Mouse (Mus musculus) liver, postnatal 0 days (tissue): Measurements from ENCODE around the gene Rsu1. TPM values are rescaled to one million over a fixed set of nuclear protein-coding genes. Genes with fewer than 3 reads are reported as not detected.

Source experiments
- ATAC-seq: fragments of 200-750 bp; cut with Nextera tagmentation; 2 replicates; pipeline ENCODE4 v1.8.0; 2017; ENCODE audit warnings: mild to moderate bottlenecking, moderate library complexity
- DNase-seq: peaks from one replicate; pipeline ENCODE4 v3.0.0-alpha.2; 2016
- H3K27ac ChIP-seq: fragments of 300-500 bp; sonication (generic); 2 replicates; pipeline ENCODE4 v1.5.1; 2014; ENCODE audit warnings: antibody characterized with exemption, moderate library complexity, mild to moderate bottlenecking, low read depth
- H3K27me3 ChIP-seq: fragments of 300-500 bp; sonication (generic); 2 replicates; pipeline ENCODE4 v1.6.1; 2014; ENCODE audit warnings: low read length, control low read depth, mixed read lengths; ENCODE audit not compliant: insufficient read depth
- H3K36me3 ChIP-seq: fragments of 300-500 bp; sonication (generic); replicated peaks from 2 replicates; pipeline ENCODE4 v1.6.1; 2014; ENCODE audit warnings: mild to moderate bottlenecking, control low read depth, low read length, moderate library complexity, mixed read lengths; ENCODE audit not compliant: insufficient read depth
- H3K4me1 ChIP-seq: fragments of 300-500 bp; sonication (generic); 2 replicates; pipeline ENCODE4 v1.6.1; 2014; ENCODE audit warnings: antibody characterized with exemption, mild to moderate bottlenecking, control low read depth; ENCODE audit not compliant: insufficient read depth
- H3K4me2 ChIP-seq: fragments of 300-500 bp; sonication (generic); 2 replicates; pipeline ENCODE4 v1.6.1; 2014; ENCODE audit warnings: low read depth, mild to moderate bottlenecking, low read length, moderate library complexity, mixed read lengths
- H3K4me3 ChIP-seq: fragments of 300-500 bp; sonication (generic); 2 replicates; pipeline ENCODE4 v1.5.1; 2014; ENCODE audit warnings: low read depth, low read length
- H3K9ac ChIP-seq: fragments of 300-500 bp; sonication (generic); replicated peaks from 2 replicates; pipeline ENCODE4 v1.6.1; 2014; ENCODE audit warnings: mild to moderate bottlenecking, moderate library complexity
- H3K9me3 ChIP-seq: fragments of 300-500 bp; sonication (generic); 2 replicates; pipeline ENCODE4 v1.6.1; 2016; ENCODE audit warnings: mild to moderate bottlenecking, control low read depth, low read length, mixed read lengths
- CTCF ChIP-seq: sonication (generic); IDR thresholded peaks from 2 replicates; pipeline ENCODE4 v1.5.1; 2016; ENCODE audit warnings: antibody characterized with exemption, low read depth
- EP300 ChIP-seq: IDR thresholded peaks from 2 replicates; pipeline ENCODE4 v1.6.1; 2016; ENCODE audit warnings: antibody characterized with exemption, low read depth, mild to moderate bottlenecking
- WGBS: fragments of 180-500 bp; shearing (Covaris S2); extraction: QIAGEN DNeasy Blood & Tissue Kit; methylation state at CpG from one replicate; pipeline ENCODE4 v1.1.7; 2014; ENCODE audit not compliant: insufficient replicate concordance; 5-methylcytosine and 5-hydroxymethylcytosine counted together
- polyA plus RNA-seq: library from polyadenylated mRNA; unstranded; fragments of >200 nt; fragmentation: Nextera tagmentation; extraction: Ambion mirVana; gene quantifications from 2 replicates; pipeline ENCODE4 v1.2.1, GENCODE M21; 2015

Rsu1 gene
- 55.2 and 55.5 TPM in 2 replicates for polyA plus RNA-seq

- WGBS, result under 1% methylated on average over 37 of the region's 37 CpGs
- TF ChIP-seq EP300 (0 out of 2 replicates have a peak, but pooled peaks have one; percentile 28), CTCF (no peak)
- peak; percentile 98 for ATAC-seq
- Histone ChIP-seq H3K4me1 (peaks cover 17% of the 10 kb centered on the region), H3K4me2 (peak within 1 kb of the TSS; percentile 94), H3K27me3 (no peaks in the 10 kb centered on the region), H3K9me3 (no peaks in the 10 kb centered on the region), H3K27ac (peak within 1 kb of the TSS; percentile 84), H3K36me3 (no peaks in the 10 kb centered on the region), H3K4me3 (peak within 1 kb of the TSS; percentile 61), H3K9ac (peak within 1 kb of the TSS; percentile 73)
- DNase-seq, result peak; percentile 94
Measured at GRCm38 (mm10) chr2:13271165-13271957, at the start of gene Rsu1. TSS of gene Rsu1 (minus strand) at chr2:13271415.

- Histone ChIP-seq H3K9ac (no peak overlapping the region), H3K27ac (no peak overlapping the region), H3K27me3 (no peaks in the 10 kb centered on the region), H3K4me1 (no peaks in the 10 kb centered on the region), H3K36me3 (no peaks in the 10 kb centered on the region), H3K4me2 (no peak overlapping the region), H3K9me3 (no peaks in the 10 kb centered on the region), H3K4me3 (no peak overlapping the region)
- DNase-seq, result no peak
- no peak for ATAC-seq
- WGBS, result 76% methylated on average over 3 of the region's 3 CpGs
- no peak for TF ChIP-seq CTCF
- TF ChIP-seq EP300, result no peak
Measured at GRCm38 (mm10) chr2:13303376-13303775, 32.2 kb upstream of the Rsu1 start.

DNA sequence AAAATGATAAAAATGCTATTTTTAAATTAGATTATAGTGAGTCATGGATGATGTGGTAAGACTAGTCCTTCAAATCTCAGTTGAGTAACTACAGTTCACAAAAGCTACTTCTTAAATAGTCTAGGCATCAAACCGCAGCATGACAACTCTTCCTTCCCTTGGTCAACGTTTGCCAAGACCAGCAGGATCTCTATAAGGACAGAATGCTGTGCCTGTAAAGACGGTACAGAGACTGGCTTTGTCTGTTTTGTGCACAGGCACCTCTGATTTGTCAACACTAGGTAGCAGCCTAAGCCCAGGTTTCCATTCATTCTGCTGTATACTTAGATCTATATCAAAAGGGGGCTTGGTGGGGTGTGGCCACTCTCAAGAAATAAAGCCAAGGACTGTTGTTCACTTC, 27.8 kb upstream of the Rsu1 start:
- Histone ChIP-seq H3K36me3 (no peaks in the 10 kb centered on the region), H3K27ac (no peak overlapping the region), H3K4me1 (no peaks in the 10 kb centered on the region), H3K4me2 (no peak overlapping the region), H3K9me3 (no peaks in the 10 kb centered on the region), H3K4me3 (no peak overlapping the region), H3K9ac (no peak overlapping the region), H3K27me3 (no peaks in the 10 kb centered on the region)
- peak; percentile 45 for TF ChIP-seq CTCF
- no peak for TF ChIP-seq EP300
- 20% methylated on average over 3 of the region's 3 CpGs for WGBS
- ATAC-seq (no peak), DNase-seq (no peak)

GRCm38 (mm10) chr2:13297733-13298132, 26.5 kb upstream of the Rsu1 start:
- TF ChIP-seq CTCF (no peak), EP300 (no peak)
- no peaks in the 10 kb centered on the region for H3K36me3 ChIP-seq
- H3K4me1 ChIP-seq, result no peaks in the 10 kb centered on the region
- no peak for DNase-seq
- WGBS, result 47% methylated on average over 5 of the region's 5 CpGs
- ATAC-seq, result no peak
- H3K9ac ChIP-seq, result no peak overlapping the region
- no peak overlapping the region for H3K4me2 ChIP-seq
- H3K27ac ChIP-seq, result no peak overlapping the region
- no peaks in the 10 kb centered on the region for H3K9me3 ChIP-seq
- no peaks in the 10 kb centered on the region for H3K27me3 ChIP-seq
- no peak overlapping the region for H3K4me3 ChIP-seq

GRCm38 (mm10) chr2:13290661-13291060, 19.4 kb upstream of the Rsu1 start:
- Histone ChIP-seq H3K4me3 (no peak overlapping the region), H3K4me1 (no peaks in the 10 kb centered on the region), H3K4me2 (no peak overlapping the region), H3K27me3 (no peaks in the 10 kb centered on the region), H3K36me3 (no peaks in the 10 kb centered on the region), H3K9ac (no peak overlapping the region), H3K27ac (no peak overlapping the region), H3K9me3 (no peaks in the 10 kb centered on the region)
- ATAC-seq (no peak), DNase-seq (no peak)
- WGBS, result 0% methylated on average over 1 of the region's 1 CpGs
- TF ChIP-seq CTCF (peak; percentile 70), EP300 (no peak)

GRCm38 (mm10) chr2:13290070-13290469, 18.9 kb upstream of the Rsu1 start:
- no peak overlapping the region for H3K9ac ChIP-seq
- ATAC-seq, result no peak
- WGBS, result 63% methylated on average over 3 of the region's 3 CpGs

More at GRCm38 (mm10) chr2:13290070-13290469, 18.9 kb upstream of the Rsu1 start:
- Histone ChIP-seq H3K27ac (no peak overlapping the region), H3K9me3 (no peaks in the 10 kb centered on the region), H3K27me3 (no peaks in the 10 kb centered on the region), H3K4me1 (no peaks in the 10 kb centered on the region), H3K36me3 (no peaks in the 10 kb centered on the region), H3K4me3 (no peak overlapping the region), H3K4me2 (no peak overlapping the region)
- DNase-seq, result no peak
- TF ChIP-seq CTCF, result no peak
